Mouse (Mus musculus) hematopoietic stem cell, adult 5-6 weeks (primary cell): Measurements from ENCODE around the gene Card19. TPM values are rescaled to one million over a fixed set of nuclear protein-coding genes. Genes with fewer than 3 reads are reported as not detected.
A peak's percentile ranks its signal among the peaks of the same experiment; 100 is the strongest.

ENCODE experiments used
- ATAC-seq, 2 experiments: fragments of 125-278 bp in 1 of 2; replicated peaks in 1 of 2; 2 replicates each; pipeline ENCODE4 v1.8.0; 2016 to 2017; ENCODE audit warnings: inconsistent platforms in 2 of 2, mild to moderate bottlenecking in 2 of 2, moderate number of reproducible peaks in 2 of 2, low read depth in 1 of 2, moderate TSS enrichment in 1 of 2; ENCODE audit not compliant: low FRiP score in 2 of 2, poor library complexity in 2 of 2, severe bottlenecking in 2 of 2, insufficient read depth in 1 of 2, low TSS enrichment in 1 of 2
- total RNA-seq: library from RNA; stranded (forward); fragments of 172-1452, 232-1000 nt; gene quantifications from 2 replicates; pipeline ENCODE4 v1.2.3, GENCODE M21; 2017

The Card19 gene
- total RNA-seq: 56.7 and 94.3 TPM in 2 replicates

GRCm38 (mm10) chr13:49215504-49216219 is at the start of gene Card19:
Card19 (minus strand) TSS chr13:49216037.
- peak; percentile 81 to 92 for ATAC-seq

- ATAC-seq: peak; percentile 54 to 65; a peak in 3 of 4 replicates
Measured at GRCm38 (mm10) chr13:49260036-49260722, 44.3 kb upstream of the Card19 start.

GRCm38 (mm10) chr13:49257819-49258313 is 42.0 kb upstream of the Card19 start:
- ATAC-seq: no peak

GRCm38 (mm10) chr13:49252746-49253145 is 36.9 kb upstream of the Card19 start:
- ATAC-seq: no peak

- ATAC-seq: no peak
Measured at GRCm38 (mm10) chr13:49252113-49252512, 36.3 kb upstream of the Card19 start.

GRCm38 (mm10) chr13:49250716-49251517 is 35.1 kb upstream of the Card19 start:
- ATAC-seq: no peak

- no peak for ATAC-seq
Measured at GRCm38 (mm10) chr13:49249634-49250033, 33.8 kb upstream of the Card19 start.

GRCm38 (mm10) chr13:49248923-49249322 is 33.1 kb upstream of the Card19 start:
- ATAC-seq: no peak

GRCm38 (mm10) chr13:49248467-49248862 is 32.6 kb upstream of the Card19 start, which contains the start of gene Susd3:
Susd3 (minus strand) TSS chr13:49248706.
- ATAC-seq: no peak

- ATAC-seq: peak; percentile 54 to 67
Measured at GRCm38 (mm10) chr13:49247740-49248466, 32.1 kb upstream of the Card19 start.

GRCm38 (mm10) chr13:49247232-49247739 is 31.4 kb upstream of the Card19 start:
- 0 out of 4 replicates have a peak, but pooled peaks of 1 of the 2 experiments have one; percentile 1 for ATAC-seq

- ATAC-seq: no peak
Measured at GRCm38 (mm10) chr13:49246626-49247025, 30.8 kb upstream of the Card19 start.

- no peak for ATAC-seq
Measured at GRCm38 (mm10) chr13:49246011-49246410, 30.2 kb upstream of the Card19 start.

GRCm38 (mm10) chr13:49245251-49245650 is 29.4 kb upstream of the Card19 start:
- ATAC-seq: no peak

- ATAC-seq: no peak
Measured at GRCm38 (mm10) chr13:49243492-49243891, 27.7 kb upstream of the Card19 start.

- peak; percentile 88 to 90 for ATAC-seq
Measured at GRCm38 (mm10) chr13:49242321-49243065, 26.7 kb upstream of the Card19 start.
